Mouse (Mus musculus) colon, adult 2 months (tissue): ENCODE measurements around the gene Slc5a12. TPM values are rescaled to one million over a fixed set of nuclear protein-coding genes. Genes with fewer than 3 reads are reported as not detected.

ENCODE experiments used
- polyA plus RNA-seq: library from polyadenylated mRNA; depleted of rRNA; stranded (reverse); fragments of >200 nt; gene quantifications from 2 replicates; pipeline ENCODE4 v1.2.3, GENCODE M21; 2012; rRNA removed

Slc5a12 gene
- not detected in 2 replicates for polyA plus RNA-seq

GRCm38 (mm10) chr2:110596932-110597331, at the start of gene Slc5a12:
TSS of gene Slc5a12 (plus strand) at chr2:110597298.

Other genes starting within 250 kb of the Slc5a12 start
- 4.6 and 5.1 TPM in 2 replicates for gene Fibin, start 234.1 kb upstream of the Slc5a12 start, polyA plus RNA-seq
- gene Muc15, start 124.0 kb downstream of the Slc5a12 start, polyA plus RNA-seq, result not detected in 2 replicates